Mouse (Mus musculus) B cell, adult 2 months (primary cell): ENCODE data around the gene Tmem198.

ENCODE experiments used
- DNase-seq, 2 experiments: peaks; one replicate each; pipeline ENCODE4 v3.0.0; 2022

Tmem198 gene

DNA sequence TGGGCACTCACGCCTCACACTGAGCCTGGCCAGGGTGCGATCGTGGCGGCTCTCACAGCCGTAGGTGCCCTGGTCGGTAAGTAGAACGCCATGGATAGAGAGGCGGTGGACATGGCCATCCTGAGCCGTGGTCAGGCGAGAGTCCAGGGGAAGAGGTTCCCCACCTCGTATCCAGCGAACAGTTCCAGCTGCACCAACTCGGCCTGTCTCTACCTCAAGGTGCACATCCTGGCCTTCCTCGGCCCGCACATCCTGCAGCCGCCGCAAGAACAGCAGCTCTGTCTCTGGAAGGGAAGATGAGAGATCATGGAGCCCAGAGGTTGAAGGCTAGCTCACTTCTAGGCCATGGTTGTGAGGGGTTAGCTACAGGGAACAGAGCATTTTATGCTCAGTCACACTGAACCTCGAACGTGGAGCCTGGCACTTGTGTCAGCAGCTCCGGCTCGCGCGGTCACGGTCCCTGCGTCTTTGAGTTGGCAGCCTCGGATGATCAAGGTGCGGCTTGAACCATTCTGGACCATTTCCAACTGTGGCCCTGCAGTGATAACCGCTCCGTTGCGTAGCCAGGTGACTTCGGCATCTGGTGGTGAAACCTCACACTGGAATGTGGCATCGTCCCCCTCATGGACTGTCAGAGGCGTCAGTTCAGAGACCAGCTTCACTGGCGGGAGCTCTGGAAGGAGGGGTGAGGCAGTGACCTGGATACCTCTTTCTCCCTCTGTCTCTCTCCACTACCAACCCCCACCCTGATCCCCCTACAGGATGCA is 11.6 kb downstream of the Tmem198 start:
- DNase-seq: no peak

DNA sequence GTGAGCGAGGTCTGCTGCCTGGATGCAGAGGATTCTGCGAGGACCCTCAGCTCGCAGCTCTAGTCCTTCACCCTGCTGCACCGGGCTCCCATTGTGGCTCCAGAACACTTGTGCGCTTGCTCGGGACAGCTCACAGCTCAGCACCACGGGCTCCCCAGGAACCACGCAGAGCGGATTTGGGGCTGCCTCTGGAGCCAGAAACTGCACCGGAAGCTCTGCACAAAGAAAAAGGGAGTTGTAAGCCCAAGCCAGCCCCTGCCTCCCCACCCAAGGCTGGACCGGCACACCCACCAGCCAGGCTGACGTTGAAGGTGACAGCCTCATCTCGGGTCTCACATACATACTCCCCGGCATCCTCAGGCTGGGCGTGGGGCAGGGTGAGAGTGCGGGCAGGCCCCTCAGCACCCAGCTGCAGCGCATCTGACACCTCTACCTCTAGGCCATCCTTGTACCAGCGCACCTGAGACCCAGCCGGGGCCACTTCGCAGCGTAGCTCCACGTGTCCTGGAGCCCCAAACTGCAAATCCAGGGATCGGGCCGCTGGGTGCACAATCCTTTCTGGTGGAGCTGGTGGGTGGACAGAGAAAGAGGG is 13.3 kb downstream of the Tmem198 start:
- no peak for DNase-seq

DNA sequence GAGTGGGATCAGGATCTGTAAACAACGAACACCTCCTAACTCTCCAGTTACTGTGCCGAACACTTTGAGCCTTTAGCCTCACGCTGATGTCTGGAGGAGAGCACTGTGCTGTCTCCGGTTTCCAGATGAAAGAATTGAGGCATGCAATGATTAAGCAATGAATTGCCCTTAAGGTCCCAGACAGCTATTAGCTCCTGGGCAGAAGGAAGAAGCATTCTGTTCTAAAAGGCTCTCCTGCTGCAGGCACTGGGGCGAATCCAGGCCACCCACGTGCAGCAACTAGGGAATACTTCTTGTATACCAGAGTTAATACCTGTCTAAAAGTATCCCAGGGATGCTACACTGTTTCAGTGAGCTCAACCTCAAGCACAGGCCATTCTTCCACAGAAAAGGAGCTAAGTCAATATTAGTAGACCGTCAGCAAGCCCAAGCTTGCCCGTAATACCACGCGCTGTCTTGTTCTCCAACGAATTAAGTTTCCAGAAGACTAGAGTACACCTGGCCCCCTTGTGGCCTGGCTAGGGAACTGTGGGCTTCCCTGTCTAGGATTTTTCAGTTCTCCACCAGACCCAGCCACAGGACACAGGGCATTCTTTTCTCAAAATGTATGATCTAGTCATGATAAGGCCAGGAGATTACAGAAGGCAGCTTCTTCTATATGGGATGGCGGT is 15.7 kb downstream of the Tmem198 start:
- DNase-seq: peak; percentile 48 to 56

DNA sequence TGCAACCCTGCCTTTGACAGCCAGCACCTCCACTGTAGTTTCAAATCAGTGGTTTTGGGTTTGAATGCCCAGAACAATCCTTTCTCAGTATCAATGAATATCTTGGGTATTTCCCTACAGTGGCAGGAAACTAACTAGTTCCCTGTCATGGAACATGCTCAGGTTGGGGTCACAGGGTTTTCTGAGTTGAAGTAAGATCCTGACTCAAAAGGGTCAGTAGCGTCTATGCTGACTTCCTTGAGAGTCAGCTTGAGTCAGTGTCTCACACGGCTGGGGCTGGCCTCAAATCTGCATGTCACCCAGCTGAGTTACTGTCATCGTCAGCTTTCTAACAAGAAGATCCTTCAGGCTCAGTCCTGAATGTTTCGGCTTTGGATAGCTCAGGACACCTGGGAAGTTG is 19.6 kb downstream of the Tmem198 start:
- DNase-seq: no peak

DNA sequence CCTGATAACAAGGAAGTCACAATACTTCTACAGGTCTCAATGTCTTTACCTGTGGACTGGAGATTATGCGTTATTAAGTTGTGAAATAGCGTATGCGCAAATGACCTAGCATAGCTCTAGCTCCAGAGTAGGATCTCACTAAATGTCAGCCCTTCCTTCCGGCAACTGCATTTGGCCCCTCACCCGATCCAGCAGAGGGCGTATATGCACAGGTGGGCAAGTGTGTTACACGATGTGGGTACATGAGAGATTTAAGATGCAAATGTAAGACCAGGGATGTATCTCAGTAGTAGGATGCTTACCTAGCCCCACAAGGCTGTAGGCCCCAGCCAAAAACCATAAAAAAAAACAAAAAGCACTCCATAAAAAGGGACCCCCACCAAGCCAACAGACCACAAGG is 20.1 kb downstream of the Tmem198 start:
- DNase-seq: peak in 1 of 2 experiments; percentile 34

DNA sequence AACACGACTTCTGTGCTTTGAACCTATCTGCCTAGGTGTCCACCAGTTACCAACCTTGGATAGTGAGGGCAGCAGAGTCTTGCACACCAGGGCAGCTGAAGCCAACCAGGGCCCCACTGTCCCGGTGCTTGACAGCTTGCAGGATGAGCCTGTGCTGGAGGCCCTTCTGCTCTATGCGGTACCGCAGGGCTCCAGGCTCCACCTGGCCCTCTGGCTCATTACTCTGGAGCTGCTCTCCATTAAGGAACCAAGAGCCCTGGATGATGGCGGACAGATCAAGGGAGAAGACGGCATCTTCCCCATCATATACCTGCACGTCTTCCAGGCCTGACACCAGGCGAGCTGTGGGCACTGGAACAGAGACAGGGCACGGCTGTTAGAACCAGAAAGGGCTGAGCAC is 22.6 kb downstream of the Tmem198 start:
- DNase-seq: no peak

DNA sequence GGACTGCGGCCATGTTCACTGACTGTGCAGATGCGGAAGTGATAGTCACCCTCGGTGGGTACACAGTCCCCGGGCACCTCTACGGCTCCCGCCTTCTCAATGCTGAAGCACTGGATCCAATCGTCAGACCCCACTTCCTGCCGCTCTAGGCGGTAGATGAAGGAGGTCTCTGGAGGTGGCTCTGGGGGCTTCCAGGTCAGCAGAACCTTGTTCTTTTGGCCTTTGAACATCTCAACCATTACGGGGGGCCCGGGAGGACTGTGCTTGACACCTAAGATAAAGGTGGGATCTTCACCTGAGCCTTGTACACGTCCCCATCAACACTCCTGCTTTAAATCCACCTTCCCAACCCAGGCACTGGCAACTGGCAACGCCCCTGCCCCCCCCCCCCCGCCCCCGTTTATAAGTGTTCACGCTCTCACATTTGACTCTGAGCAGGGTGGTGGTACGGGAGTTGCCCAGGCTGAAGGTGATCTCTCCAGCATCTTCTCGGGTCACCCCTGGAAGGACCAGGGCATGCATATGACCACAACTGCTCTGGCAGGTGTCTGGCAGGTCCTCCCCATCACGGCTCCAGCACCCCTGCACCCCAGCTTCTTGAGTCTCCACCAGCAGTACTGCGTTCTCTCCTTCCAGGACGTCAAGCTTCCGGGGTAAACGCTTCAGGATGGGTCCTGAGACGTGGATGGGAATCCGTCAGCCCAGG is 23.8 kb downstream of the Tmem198 start:
- no peak for DNase-seq

DNA sequence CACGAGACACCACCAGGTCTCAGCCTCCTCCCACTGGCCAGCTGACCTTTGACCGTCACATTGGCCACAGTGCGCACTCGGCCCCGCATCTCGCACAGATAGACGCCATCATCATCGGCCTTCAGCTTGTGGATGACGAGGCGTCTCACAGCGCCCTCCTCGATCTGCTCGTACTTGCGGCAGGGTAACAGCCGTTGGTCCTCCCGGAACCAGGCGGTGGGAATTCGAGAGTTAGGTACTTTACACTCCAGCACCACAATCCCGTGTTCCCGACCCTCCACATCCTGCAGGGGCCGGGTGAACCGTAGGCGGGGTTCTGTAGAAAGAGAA is 24.3 kb downstream of the Tmem198 start:
- DNase-seq: no peak

DNA sequence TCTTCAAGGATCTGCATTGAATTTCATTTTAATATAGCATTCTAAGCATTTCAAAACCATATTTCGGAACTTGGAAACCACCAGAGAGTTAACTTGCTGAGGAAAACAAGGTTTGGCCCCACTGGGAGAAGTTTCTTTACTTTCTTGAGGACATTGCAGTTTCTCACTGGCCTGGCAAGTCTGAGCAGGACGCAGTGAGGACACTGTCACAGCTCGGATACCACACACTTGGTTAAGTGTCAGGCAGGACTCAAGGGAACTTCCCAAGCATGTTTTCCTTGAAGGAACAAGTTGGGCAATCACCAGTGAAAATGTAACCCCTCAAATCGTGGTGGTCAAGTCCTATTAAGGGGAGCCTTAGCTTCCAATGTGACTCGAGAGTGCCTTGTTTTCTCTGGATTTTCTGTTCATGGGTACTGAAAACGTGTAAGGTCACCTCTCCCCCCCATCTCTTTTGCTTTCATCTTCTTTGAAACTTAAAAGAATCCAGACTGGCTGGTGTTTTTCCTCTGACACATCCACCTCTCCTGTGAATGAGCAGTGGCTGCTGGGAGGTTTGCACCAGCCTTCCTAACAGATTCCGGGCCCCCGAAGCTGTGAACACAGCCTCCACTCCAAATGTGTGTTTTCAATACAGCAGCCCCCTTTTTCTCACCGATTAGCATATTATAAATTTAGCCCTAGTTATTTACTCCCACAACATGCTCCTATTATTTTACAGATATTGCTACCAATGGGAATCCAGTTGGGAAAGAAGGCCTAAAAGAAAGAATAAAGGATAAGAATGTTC is 25.1 kb downstream of the Tmem198 start:
- no peak for DNase-seq

DNA sequence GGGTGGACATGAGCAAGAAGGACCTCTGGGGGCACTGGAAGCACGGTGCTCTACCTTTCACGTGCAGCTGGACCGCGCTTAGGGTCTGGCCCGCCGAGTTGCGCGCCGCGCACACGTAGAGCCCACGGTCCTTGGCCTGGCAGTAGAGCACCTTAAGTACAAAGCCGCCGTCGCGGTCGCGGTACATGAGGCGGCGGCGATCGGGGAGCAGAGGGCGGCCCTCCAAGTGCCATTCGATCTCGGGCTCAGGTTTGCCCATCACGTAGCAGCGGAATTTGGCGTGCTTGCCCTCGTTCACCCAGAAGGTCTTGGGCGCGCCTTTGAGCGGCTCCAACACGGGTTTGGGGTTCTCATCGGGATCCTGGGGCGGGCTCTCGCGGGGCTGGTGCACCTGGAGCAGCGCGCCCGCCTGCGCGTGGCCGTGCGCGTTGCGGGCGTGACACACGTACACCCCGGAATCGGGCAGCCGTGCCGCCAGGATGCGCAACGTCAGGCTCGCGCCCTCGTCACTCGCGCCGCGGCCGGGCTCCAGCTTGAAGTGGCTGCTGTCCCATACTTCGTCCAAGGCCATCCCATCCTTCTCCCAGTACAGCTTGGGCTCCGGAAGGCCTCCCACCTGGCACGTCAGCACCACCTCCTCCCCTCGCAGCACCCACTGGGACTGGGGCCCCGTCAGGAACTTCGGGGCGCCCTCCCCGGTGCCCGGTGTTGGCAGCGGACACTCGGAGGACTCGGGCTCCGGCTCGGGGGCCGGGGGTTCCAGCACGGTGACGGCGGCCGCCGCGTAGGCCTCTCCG is 26.0 kb downstream of the Tmem198 start:
- peak; percentile 18 to 27 for DNase-seq

DNA sequence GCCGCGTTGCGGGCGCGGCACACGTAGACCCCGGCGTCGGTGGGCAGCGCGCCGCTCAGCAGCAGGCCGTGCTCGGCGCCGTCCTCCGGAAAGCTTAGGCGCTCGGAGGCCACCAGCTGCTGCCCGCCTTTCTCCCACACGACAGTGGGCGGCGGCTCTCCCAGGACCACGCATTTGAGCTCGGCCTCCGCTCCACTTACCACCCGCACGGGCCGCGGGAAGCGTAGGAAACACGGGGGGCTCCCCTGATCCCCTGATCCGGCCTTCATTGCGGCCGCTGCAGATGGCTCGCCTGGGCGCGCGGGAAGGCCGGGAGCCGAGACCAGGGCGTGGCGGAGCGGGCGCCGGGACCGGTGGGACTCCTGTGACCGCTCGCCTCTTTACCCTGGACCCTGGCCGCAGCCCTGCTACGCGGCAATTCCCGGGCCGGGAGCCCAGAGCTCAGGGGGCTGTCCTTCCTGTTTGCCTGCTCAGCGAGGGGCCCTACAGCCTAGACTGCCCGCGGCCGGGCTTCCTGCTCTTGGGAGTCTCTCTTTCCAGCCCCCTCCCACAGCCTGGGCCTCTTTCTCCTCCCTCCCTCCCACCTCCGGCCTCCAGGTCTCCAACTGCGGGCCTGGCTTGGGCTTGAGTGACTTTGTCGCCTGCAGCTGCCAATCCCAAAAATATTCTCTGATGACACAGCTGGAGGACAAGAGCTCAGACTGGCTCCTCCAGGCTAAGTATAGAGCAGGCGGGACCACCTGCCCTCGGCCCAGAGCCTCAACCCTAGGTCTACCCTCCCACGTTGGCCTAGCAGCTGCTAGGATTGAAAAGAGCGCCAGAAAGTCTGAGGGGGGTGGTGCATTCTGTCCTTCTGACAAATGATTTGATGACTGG is 26.9 kb downstream of the Tmem198 start, which contains the start of gene Obsl1:
Gene Obsl1, minus strand, starts transcription at position 497 of the 876 bp plus-strand sequence.
- no peak for DNase-seq

DNA sequence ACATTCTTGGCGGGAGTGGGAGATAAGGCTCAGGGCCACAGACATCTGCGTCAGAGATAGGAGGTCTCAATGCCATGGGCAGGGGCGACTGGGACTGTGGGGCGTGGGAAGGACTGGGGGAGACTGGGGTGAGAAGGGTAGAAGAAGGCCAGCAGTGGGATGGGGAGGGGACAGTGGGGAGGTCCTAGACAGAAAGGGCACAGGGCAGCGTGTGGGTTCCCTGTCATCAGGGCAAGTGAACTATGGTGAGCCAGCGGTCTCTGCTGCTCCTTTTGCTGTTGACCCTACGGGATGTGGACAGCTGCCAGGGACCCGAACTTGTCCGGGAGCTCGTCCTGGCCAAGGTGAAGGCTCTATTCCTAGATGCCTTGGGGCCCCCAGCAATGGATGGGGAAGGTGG is 27.7 kb downstream of the Tmem198 start, which contains the start of gene Inha:
Gene Inha, plus strand, starts transcription at position 72 of the 400 bp plus-strand sequence.
- no peak for DNase-seq

DNA sequence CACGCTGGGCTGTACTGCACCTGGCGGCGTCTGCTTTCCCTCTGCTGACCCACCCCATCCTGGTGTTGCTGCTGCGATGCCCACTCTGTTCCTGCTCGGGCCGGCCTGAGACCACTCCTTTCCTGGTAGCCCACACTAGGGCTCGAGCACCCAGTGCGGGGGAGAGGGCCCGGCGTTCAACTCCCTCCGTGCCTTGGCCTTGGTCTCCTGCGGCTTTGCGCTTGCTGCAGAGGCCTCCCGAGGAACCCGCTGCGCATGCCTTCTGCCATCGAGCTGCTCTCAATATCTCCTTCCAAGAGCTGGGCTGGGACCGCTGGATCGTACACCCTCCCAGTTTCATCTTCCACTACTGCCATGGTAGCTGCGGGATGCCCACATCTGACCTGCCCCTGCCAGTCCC is 30.3 kb downstream of the Tmem198 start:
- no peak for DNase-seq

DNA sequence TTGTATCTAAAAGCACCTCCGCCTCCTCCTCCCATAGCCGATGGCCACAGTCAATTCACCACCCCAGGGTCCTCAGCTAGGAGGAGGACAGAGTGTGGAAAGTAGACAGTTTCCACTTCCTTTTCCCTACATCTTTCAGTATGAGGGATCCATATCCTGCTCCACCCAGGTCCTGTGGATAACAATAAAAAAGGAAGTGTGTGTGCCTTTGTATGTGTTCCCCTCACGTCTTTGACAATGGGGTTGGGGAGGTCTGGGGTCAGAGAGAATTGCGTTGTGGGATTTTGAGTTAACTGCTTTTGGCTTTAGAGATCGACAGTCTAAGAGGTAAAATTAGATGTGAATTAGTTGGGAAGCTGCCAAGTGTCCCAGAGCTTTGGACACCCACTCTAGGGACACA is 30.8 kb downstream of the Tmem198 start:
- no peak for DNase-seq

DNA sequence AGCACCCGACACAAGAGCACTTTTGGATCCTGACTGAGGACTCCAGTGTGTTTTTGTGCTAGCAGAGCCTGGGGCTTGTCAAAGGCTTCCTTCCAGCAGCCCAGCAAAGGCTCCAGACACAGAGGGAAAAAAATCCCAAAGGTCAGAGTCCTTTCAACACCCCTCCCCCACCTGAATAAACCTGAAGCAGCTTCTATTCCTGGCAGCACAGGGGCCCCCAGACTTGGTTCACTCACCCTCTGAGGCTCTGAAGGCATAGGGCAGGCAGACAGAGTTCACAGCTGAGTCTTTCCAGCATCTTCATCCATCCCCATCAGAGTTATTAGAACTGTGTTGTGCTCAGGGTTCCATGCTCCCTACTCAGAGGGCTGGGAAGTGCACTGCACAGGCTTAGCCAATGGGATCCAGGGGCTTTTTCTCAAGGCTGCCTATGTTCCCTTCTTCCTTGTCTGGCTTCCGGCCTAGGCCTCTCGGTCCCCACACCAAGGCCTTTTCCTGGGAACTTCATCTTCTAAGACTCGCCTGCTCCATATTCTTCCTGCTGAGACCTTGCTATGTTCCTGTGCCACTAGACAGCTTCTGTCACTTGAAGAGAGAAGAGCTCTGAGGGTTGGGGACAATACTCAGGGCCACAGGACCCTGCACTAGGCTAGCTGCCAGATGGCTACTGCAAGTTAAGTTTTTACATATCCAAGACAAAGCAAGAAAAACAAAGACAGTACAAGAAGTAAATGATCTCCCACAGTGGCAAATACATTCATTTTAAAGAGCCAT is 32.3 kb downstream of the Tmem198 start:
- DNase-seq: no peak

DNA sequence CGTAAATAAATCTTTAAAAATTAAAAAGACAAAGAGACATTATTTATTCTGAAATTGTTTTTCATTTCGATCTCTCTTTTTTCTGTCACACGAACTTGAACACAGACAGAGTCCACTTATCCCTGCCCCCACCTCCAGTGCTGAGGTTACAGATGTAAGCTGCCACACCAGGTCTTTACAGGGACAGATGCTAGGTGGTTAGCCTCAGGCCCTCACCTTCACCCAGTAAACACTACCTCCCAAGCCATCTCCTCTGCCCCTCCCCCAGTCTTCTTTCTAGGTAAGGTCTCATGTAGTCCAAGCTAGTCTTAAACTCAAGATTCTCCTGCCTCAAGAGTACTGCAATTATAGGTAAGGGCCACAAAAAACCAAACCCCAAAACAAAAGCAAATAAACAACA is 33.2 kb downstream of the Tmem198 start:
- no peak for DNase-seq

DNA sequence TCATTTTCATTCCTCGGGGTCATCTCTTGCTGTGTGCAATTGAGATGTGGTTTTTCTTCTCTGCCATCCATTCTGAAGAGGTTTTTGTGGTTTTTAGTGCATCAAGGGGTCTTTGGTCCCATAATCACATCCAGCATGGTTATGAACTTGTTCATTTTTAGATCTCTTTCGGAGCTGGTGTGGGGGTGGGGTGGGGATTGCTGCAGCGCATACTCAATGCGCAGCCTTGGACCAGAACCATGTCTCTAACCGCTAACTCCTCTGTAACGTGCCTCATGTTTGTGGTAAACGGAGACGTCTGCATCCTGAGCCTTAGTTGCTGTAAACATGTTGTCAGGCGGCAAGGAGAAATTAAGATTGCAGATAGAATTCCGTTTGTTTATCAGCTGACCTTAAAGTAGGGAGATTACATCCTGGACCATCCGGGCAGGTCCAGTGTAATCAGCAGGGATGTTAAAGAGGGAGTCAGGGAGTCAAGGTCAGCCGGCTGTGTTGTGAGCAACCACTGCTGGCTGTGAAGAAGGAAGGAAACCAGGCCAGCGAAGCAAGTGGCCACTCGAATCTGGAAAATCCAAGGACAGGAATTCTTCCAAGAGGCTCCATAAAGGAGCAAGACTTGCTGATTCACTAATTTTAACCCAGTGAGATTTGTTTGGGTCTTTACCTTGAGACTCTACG is 37.5 kb downstream of the Tmem198 start:
- DNase-seq: no peak

DNA sequence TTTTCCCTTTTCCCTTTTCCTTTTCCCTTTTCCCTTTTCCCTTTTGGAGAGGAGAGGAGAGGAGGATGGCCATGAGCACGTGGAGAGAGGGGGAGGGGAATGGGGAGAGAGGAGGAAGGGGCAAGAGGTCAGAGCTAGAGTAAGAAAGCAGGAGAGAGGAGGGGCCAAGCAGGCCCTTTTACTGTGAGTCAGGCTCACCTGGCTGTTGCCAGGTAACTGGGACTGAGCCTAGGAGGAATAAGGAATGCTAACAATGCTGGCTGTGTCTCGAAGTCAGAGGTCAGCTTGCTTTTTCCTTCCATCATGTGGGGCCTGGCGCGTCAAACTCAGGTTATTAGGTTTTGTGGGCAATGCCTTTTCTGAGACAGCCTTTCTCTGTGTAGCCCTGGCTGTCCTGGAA is 38.7 kb downstream of the Tmem198 start:
- DNase-seq: no peak

DNA sequence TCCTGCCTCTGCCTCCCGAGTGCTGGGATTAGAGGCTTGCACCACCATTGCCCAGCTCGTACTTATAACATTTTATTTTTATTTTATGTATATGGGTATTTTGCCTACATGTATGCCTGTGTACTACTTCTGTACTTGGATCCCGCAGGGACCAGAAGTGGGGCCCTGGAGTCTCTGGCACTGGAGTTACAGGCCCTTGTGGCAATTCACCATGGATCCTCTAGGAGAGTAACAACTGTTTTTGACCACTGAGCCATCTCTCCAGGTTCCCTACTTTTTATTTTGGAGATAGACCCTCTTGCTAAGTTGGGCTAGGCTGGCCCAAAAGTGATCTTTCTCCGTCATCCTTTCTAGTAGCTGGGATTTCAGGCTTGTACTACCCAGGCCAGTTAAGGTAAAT is 39.1 kb downstream of the Tmem198 start:
- DNase-seq: no peak
